Mouse (Mus musculus) CH12.LX (cell line): ENCODE results near the gene Sap25. TPM values are rescaled to one million over a fixed set of nuclear protein-coding genes. Genes with fewer than 3 reads are reported as not detected.

ENCODE experiments used
- DNase-seq: peaks from one replicate; pipeline ENCODE4 v3.0.0-alpha.2; 2013; ENCODE audit errors: extremely low read depth
- H3K27ac ChIP-seq: 2 replicates; pipeline ENCODE4 v1.5.1; 2012; ENCODE audit warnings: low read depth, mild to moderate bottlenecking, control low read depth, moderate library complexity; ENCODE audit not compliant: insufficient read depth
- H3K27me3 ChIP-seq: replicated peaks from 2 replicates; pipeline ENCODE3; 2012; ENCODE audit warnings: inconsistent platforms
- H3K36me3 ChIP-seq, 2 experiments: replicated peaks in 1 of 2; 2 replicates each; pipeline versions ENCODE3 to v1.6.1; 2012; ENCODE audit warnings: inconsistent platforms in 1 of 2, low read length in 1 of 2, mild to moderate bottlenecking in 1 of 2, mixed read lengths in 1 of 2, moderate library complexity in 1 of 2; ENCODE audit not compliant: control insufficient read depth in 1 of 2, insufficient read depth in 1 of 2
- H3K4me1 ChIP-seq, 2 experiments: 2 replicates each; pipeline ENCODE4 v1.6.1; 2012; ENCODE audit warnings: inconsistent platforms in 1 of 2, moderate library complexity in 1 of 2; ENCODE audit not compliant: insufficient read depth in 2 of 2, control insufficient read depth in 1 of 2
- H3K4me2 ChIP-seq: 2 replicates; pipeline ENCODE4 v1.6.1; 2012; ENCODE audit warnings: low read depth, mild to moderate bottlenecking, control low read depth; ENCODE audit not compliant: poor library complexity, insufficient read depth, severe bottlenecking
- H3K4me3 ChIP-seq, 3 experiments: fragments of 150-350 bp in 1 of 3; sonication (generic) in 1 of 3; replicated peaks in 1 of 3; 2 replicates each; pipeline versions ENCODE3 to v1.5.1; 2011 to 2012; ENCODE audit warnings: low read depth in 2 of 3, low read length in 2 of 3, mild to moderate bottlenecking in 2 of 3, moderate library complexity in 2 of 3, control low read depth in 1 of 3, improper control_type of control experiment in 1 of 3, inconsistent platforms in 1 of 3, mixed read lengths in 1 of 3; ENCODE audit not compliant: poor library complexity in 1 of 3
- H3K79me2 ChIP-seq: replicated peaks from 2 replicates; pipeline ENCODE4 v1.6.1; 2012; ENCODE audit warnings: mild to moderate bottlenecking, moderate library complexity; ENCODE audit not compliant: control insufficient read depth, poor library complexity, insufficient read depth, severe bottlenecking; ENCODE audit errors: extremely low read depth
- H3K9ac ChIP-seq: 2 replicates; pipeline ENCODE4 v1.6.1; 2012; ENCODE audit warnings: low read depth, mild to moderate bottlenecking, control low read depth, moderate library complexity; ENCODE audit not compliant: insufficient read depth
- H3K9me3 ChIP-seq: replicated peaks from 2 replicates; pipeline ENCODE3; 2012; ENCODE audit warnings: low read length, inconsistent platforms, mixed read lengths
- BHLHE40 ChIP-seq: IDR thresholded peaks from 2 replicates; pipeline ENCODE4 v1.6.1; 2011; ENCODE audit warnings: mild to moderate bottlenecking, low read depth, low read length, improper control_type of control experiment
- CHD2 ChIP-seq: IDR thresholded peaks from 2 replicates; pipeline ENCODE4 v1.6.1; 2011; ENCODE audit warnings: low read length, improper control_type of control experiment
- CTCF ChIP-seq, 2 experiments: IDR thresholded peaks in 1 of 2; conservative IDR thresholded peaks in 1 of 2; 2 replicates each; pipeline ENCODE4 v1.5.1; 2011 to 2012; ENCODE audit warnings: low read depth in 2 of 2, low read length in 2 of 2, improper control_type of control experiment in 1 of 2, inconsistent platforms in 1 of 2, mild to moderate bottlenecking in 1 of 2, moderate library complexity in 1 of 2
- E2F4 ChIP-seq: IDR thresholded peaks from 2 replicates; pipeline ENCODE4 v1.6.1; 2011; ENCODE audit warnings: low read depth, low read length, improper control_type of control experiment; ENCODE audit not compliant: insufficient replicate concordance
- EP300 ChIP-seq: IDR thresholded peaks from 2 replicates; pipeline ENCODE4 v1.6.1; 2011; ENCODE audit warnings: low read length, improper control_type of control experiment
- GABPA ChIP-seq: IDR thresholded peaks from 2 replicates; pipeline ENCODE4 v1.6.1; 2012; ENCODE audit warnings: low read depth, low read length, improper control_type of control experiment, inconsistent platforms; ENCODE audit not compliant: insufficient replicate concordance
- KAT2A ChIP-seq: IDR thresholded peaks from 2 replicates; pipeline ENCODE4 v1.6.1; 2012; ENCODE audit warnings: low read length, improper control_type of control experiment, inconsistent platforms; ENCODE audit not compliant: insufficient replicate concordance
- MAX ChIP-seq: IDR thresholded peaks from 2 replicates; pipeline ENCODE4 v1.6.1; 2011; ENCODE audit warnings: low read length, improper control_type of control experiment
- MXI1 ChIP-seq: IDR thresholded peaks from 2 replicates; pipeline ENCODE4 v1.6.1; 2011; ENCODE audit warnings: mild to moderate bottlenecking, low read depth, low read length, improper control_type of control experiment
- MYC ChIP-seq: IDR thresholded peaks from 2 replicates; pipeline ENCODE4 v1.6.1; 2011; ENCODE audit warnings: low read depth, mild to moderate bottlenecking, improper control_type of control experiment, low read length
- NELFE ChIP-seq: IDR thresholded peaks from 2 replicates; pipeline ENCODE4 v1.6.1; 2011; ENCODE audit warnings: low read depth, low read length, improper control_type of control experiment
- NRF1 ChIP-seq: IDR thresholded peaks from 2 replicates; pipeline ENCODE4 v1.6.1; 2014; ENCODE audit warnings: low read depth, mild to moderate bottlenecking, inconsistent platforms, low read length, improper control_type of control experiment, moderate library complexity
- RAD21 ChIP-seq: IDR thresholded peaks from 2 replicates; pipeline ENCODE4 v1.6.1; 2011; ENCODE audit warnings: low read depth, mild to moderate bottlenecking, low read length, improper control_type of control experiment, moderate library complexity
- RCOR1 ChIP-seq: conservative IDR thresholded peaks from 2 replicates; pipeline ENCODE4 v1.6.1; 2012; ENCODE audit warnings: low read depth, mild to moderate bottlenecking, inconsistent platforms, low read length, improper control_type of control experiment
- SIN3A ChIP-seq: IDR thresholded peaks from 2 replicates; pipeline ENCODE4 v1.6.1; 2012; ENCODE audit warnings: low read length, improper control_type of control experiment, inconsistent platforms
- SMC3 ChIP-seq: IDR thresholded peaks from 2 replicates; pipeline ENCODE4 v1.6.1; 2011; ENCODE audit warnings: low read depth, low read length, improper control_type of control experiment
- TBP ChIP-seq: conservative IDR thresholded peaks from 2 replicates; pipeline ENCODE4 v1.6.1; 2011; ENCODE audit warnings: low read depth, low read length, improper control_type of control experiment
- TCF12 ChIP-seq: IDR thresholded peaks from 2 replicates; pipeline ENCODE4 v1.6.1; 2014; ENCODE audit warnings: low read depth, mild to moderate bottlenecking, inconsistent platforms, low read length, improper control_type of control experiment
- USF1 ChIP-seq: IDR thresholded peaks from 2 replicates; pipeline ENCODE4 v1.6.1; 2014; ENCODE audit warnings: low read depth, mild to moderate bottlenecking, inconsistent platforms, low read length, improper control_type of control experiment
- USF2 ChIP-seq: conservative IDR thresholded peaks from 2 replicates; pipeline ENCODE4 v1.6.1; 2011; ENCODE audit warnings: low read depth, low read length, improper control_type of control experiment
- ZKSCAN1 ChIP-seq: IDR thresholded peaks from 2 replicates; pipeline ENCODE4 v1.6.1; 2012; ENCODE audit warnings: low read depth, inconsistent platforms, low read length, improper control_type of control experiment, borderline replicate concordance
- dilution Hi-C: fragments of 300-500 bp; cut with MboI; formaldehyde crosslinking; loops from 2 replicates; pipeline ENCODE4 v1.14.3; 2020; ENCODE audit warnings: low sequenced_read_pairs; ENCODE audit not compliant: extremely low pct_unique_long_range_greater_than_20kb, extremely low pct_ligation_motif_present
- in situ Hi-C: fragments of 300-500 bp; cut with MboI; formaldehyde crosslinking; loops from 3 replicates; pipeline ENCODE4 v1.14.3; 2019; ENCODE audit warnings: low sequenced_read_pairs, low pct_ligation_motif_present, low pct_unique_long_range_greater_than_20kb, mixed read lengths
- polyA plus RNA-seq: library from polyadenylated mRNA; unstranded; fragments of >175 nt; gene quantifications from 2 replicates; pipeline ENCODE4 v1.2.1, GENCODE M21; 2012; ENCODE audit warnings: low read depth; ENCODE audit not compliant: insufficient read length
- total RNA-seq, 2 experiments: library from RNA; depleted of rRNA; stranded (reverse); fragments of 300-350 nt in 1 of 2; fragments of >200 nt in 1 of 2; gene quantifications; 2 replicates each; pipeline ENCODE4 v1.2.3; 2012 to 2014

Sap25 gene
- total and polyA plus RNA-seq, 3 experiments: 2.1 to 16.6 (median 2.4) TPM

GRCm38 (mm10) chr5:137670240-137670639, 29.1 kb downstream of the Sap25 start:
- Histone ChIP-seq H3K4me2 (no peak overlapping the region), H3K9me3 (no peaks in the 10 kb centered on the region), H3K4me3 (no peak overlapping the region), H3K4me1 (peaks cover 18 to 30% of the 10 kb centered on the region in 2 experiments), H3K36me3 (peaks cover 11 to 46% of the 10 kb centered on the region in 2 experiments), H3K9ac (no peak overlapping the region), H3K27me3 (no peaks in the 10 kb centered on the region), H3K27ac (no peak overlapping the region), H3K79me2 (no peaks in the 10 kb centered on the region)
- in situ Hi-C loops (no loop called here), dilution Hi-C loops (no loop called here)
- no peak for DNase-seq
- TF ChIP-seq TBP: no peak
- no peak for TF ChIP-seq E2F4
- no peak for TF ChIP-seq TCF12
- TF ChIP-seq RAD21: peak; percentile 49
- TF ChIP-seq RCOR1: no peak
- TF ChIP-seq SIN3A: no peak
- peak; percentile 48 for TF ChIP-seq SMC3
- no peak for TF ChIP-seq CHD2
- no peak for TF ChIP-seq EP300
- TF ChIP-seq KAT2A: no peak
- TF ChIP-seq MXI1: no peak
- 0 out of 2 replicates have a peak, but pooled peaks have one; percentile 49 for TF ChIP-seq MYC
- TF ChIP-seq BHLHE40: no peak
- TF ChIP-seq USF2: no peak
- TF ChIP-seq USF1: no peak
- TF ChIP-seq ZKSCAN1: no peak
- no peak for TF ChIP-seq GABPA
- TF ChIP-seq NELFE: no peak
- TF ChIP-seq MAX: no peak
- TF ChIP-seq CTCF (conservative IDR thresholded peaks at IDR 0.05 in 1 of 2, IDR thresholded peaks at IDR 0.05 in 1 of 2; ENCODE audit: low read depth in 2 of 2, low read length in 2 of 2): peak; percentile 33 to 64; a peak in 2 of 4 replicates
- TF ChIP-seq NRF1: no peak
